Mouse (Mus musculus) left cerebral cortex, postnatal 10 days (tissue): Measurements from ENCODE around the gene Rbm20. TPM values are rescaled to one million over a fixed set of nuclear protein-coding genes. Genes with fewer than 3 reads are reported as not detected.
"Not testable (repeated sequence)": the region's sequence is repeated elsewhere in the genome, so short reads cannot be mapped to it uniquely, and the experiment has no call there.

Experiments used
- DNase-seq, 2 experiments: peaks; one replicate each; pipeline ENCODE4 v3.0.0; 2021 to 2022; ENCODE audit warnings: low spot score in 2 of 2, mixed read lengths in 1 of 2; ENCODE audit errors: extremely low spot score in 1 of 2
- intact Hi-C: fragments of 180-260 bp; cut with DNase I; formaldehyde crosslinking; loops from one replicate; pipeline ENCODE4 v1.15.1; 2025
- total RNA-seq, 2 experiments: library from RNA; stranded (reverse); gene quantifications; 2 replicates each; pipeline ENCODE4 v1.2.3; 2021

Rbm20 gene
- total RNA-seq, 2 experiments from 2014 or later, result 1.9 to 2.4 TPM

GRCm38 (mm10) chr19:53899941-53900610, 223.0 kb downstream of the Rbm20 start:
- intact Hi-C loops, result loop anchor here (5.0 to 10.0 kb wide), 3 partner anchors 48 to 255 kb away; no protein-coding TSS in a partner anchor
- no peak for DNase-seq

GRCm38 (mm10) chr19:53901931-53902738, 225.0 kb downstream of the Rbm20 start:
- DNase-seq, result no peak
- intact Hi-C loops, result loop anchor here (10.0 kb wide), 2 partner anchors 137 to 257 kb away; no protein-coding TSS in a partner anchor

- intact Hi-C loops, result loop anchor here (10.0 kb wide), 2 partner anchors 138 to 258 kb away; no protein-coding TSS in a partner anchor
- DNase-seq, result peak; percentile 95 to 98
Measured at GRCm38 (mm10) chr19:53902739-53903487, 225.8 kb downstream of the Rbm20 start.

GRCm38 (mm10) chr19:53903507-53904321, 226.6 kb downstream of the Rbm20 start:
- intact Hi-C loops, result loop anchor here (10.0 kb wide), 2 partner anchors 139 to 259 kb away; no protein-coding TSS in a partner anchor
- DNase-seq, result peak in 1 of 2 experiments; percentile 80

GRCm38 (mm10) chr19:53904833-53905480, 227.9 kb downstream of the Rbm20 start:
- intact Hi-C loops, result loop anchor here (10.0 kb wide), 2 partner anchors 140 to 260 kb away; no protein-coding TSS in a partner anchor

GRCm38 (mm10) chr19:53906033-53906702, 229.1 kb downstream of the Rbm20 start:
- intact Hi-C loops, result loop anchor here (10.0 kb wide), 2 partner anchors 141 to 261 kb away; no protein-coding TSS in a partner anchor
- no peak for DNase-seq

More at GRCm38 (mm10) chr19:53904833-53905480, 227.9 kb downstream of the Rbm20 start:
- no peak for DNase-seq

- intact Hi-C loops, result loop anchor here (10.0 kb wide), 2 partner anchors 142 to 262 kb away; no protein-coding TSS in a partner anchor
- not testable (repeated sequence) for DNase-seq
Measured at GRCm38 (mm10) chr19:53906703-53907070, 229.6 kb downstream of the Rbm20 start.

- intact Hi-C loops, result no loop called here
- no peak for DNase-seq
Measured at GRCm38 (mm10) chr19:53914950-53915349, 237.8 kb downstream of the Rbm20 start.

Other genes with a start within 250 kb of the Rbm20 start
- 1 to 10 TPM; 5.4 to 5.5 TPM for gene Dusp5, start 148.2 kb upstream of the Rbm20 start, total RNA-seq
- 10 to 100 TPM; 53.6 to 63.8 TPM for gene Nutf2-ps1, start 88.2 kb upstream of the Rbm20 start, total RNA-seq
- gene Smc3, start 76.9 kb upstream of the Rbm20 start, total RNA-seq, result 10 to 100 TPM; 33.9 to 36.3 TPM
- 100 to 1,000 TPM in 1 of 2 experiments, 10 to 100 TPM in 1; 92.7 to 103 TPM for gene Pdcd4, start 214.9 kb downstream of the Rbm20 start, total RNA-seq